Mouse (Mus musculus) liver, embryonic 16.5 days (tissue): ENCODE measurements around the gene Cdan1. TPM values are rescaled to one million over a fixed set of nuclear protein-coding genes. Genes with fewer than 3 reads are reported as not detected.
"Not testable (repeated sequence)": the region's sequence is repeated elsewhere in the genome, so short reads cannot be mapped to it uniquely, and the experiment has no call there.

Source experiments
- ATAC-seq: fragments of 200-750 bp; cut with Nextera tagmentation; 2 replicates; pipeline ENCODE4 v1.8.0; 2017; ENCODE audit warnings: low read depth, mild to moderate bottlenecking, moderate number of reproducible peaks, moderate library complexity
- H3K27ac ChIP-seq: fragments of 300-500 bp; sonication (generic); 2 replicates; pipeline ENCODE4 v1.5.1; 2014; ENCODE audit warnings: mild to moderate bottlenecking, low read length
- H3K27me3 ChIP-seq: fragments of 300-500 bp; sonication (generic); 2 replicates; pipeline ENCODE4 v1.6.1; 2014; ENCODE audit warnings: low read depth, low read length, mixed read lengths; ENCODE audit not compliant: control insufficient read depth, insufficient read depth
- H3K36me3 ChIP-seq: fragments of 300-500 bp; sonication (generic); 2 replicates; pipeline ENCODE4 v1.6.1; 2014; ENCODE audit warnings: mild to moderate bottlenecking; ENCODE audit not compliant: control insufficient read depth, insufficient read depth
- H3K4me1 ChIP-seq: fragments of 300-500 bp; sonication (generic); 2 replicates; pipeline ENCODE4 v1.6.1; 2014; ENCODE audit warnings: low read depth, low read length, mixed read lengths; ENCODE audit not compliant: control insufficient read depth
- H3K4me2 ChIP-seq: fragments of 300-500 bp; sonication (generic); 2 replicates; pipeline ENCODE4 v1.6.1; 2014; ENCODE audit warnings: low read depth, low read length, mixed read lengths
- H3K4me3 ChIP-seq: fragments of 300-500 bp; sonication (generic); 2 replicates; pipeline ENCODE4 v1.5.1; 2014; ENCODE audit warnings: low read depth, mild to moderate bottlenecking, low read length
- H3K9ac ChIP-seq: fragments of 300-500 bp; sonication (generic); 2 replicates; pipeline ENCODE4 v1.6.1; 2014; ENCODE audit warnings: low read depth, low read length
- H3K9me3 ChIP-seq: fragments of 300-500 bp; sonication (generic); replicated peaks from 2 replicates; pipeline ENCODE4 v1.6.1; 2016; ENCODE audit warnings: low read length; ENCODE audit not compliant: control insufficient read depth
- whole genome bisulfite sequencing: fragments of 180-500 bp; shearing (Covaris S2); extraction: QIAGEN DNeasy Blood & Tissue Kit; methylation state at CpG from one replicate; pipeline ENCODE4 v1.1.7; 2014; ENCODE audit not compliant: insufficient replicate concordance; 5-methylcytosine and 5-hydroxymethylcytosine counted together
- polyA plus RNA-seq: library from polyadenylated mRNA; unstranded; fragments of >200 nt; fragmentation: Nextera tagmentation; extraction: Ambion mirVana; gene quantifications from 2 replicates; pipeline ENCODE4 v1.2.1, GENCODE M21; 2015

The Cdan1 gene
- polyA plus RNA-seq, 1 experiment from 2014 or later: 3.4 TPM

GRCm38 (mm10) chr2:120710154-120710553 is 139.8 kb downstream of the Cdan1 start:
- Histone ChIP-seq H3K4me1 (peaks cover 2% of the 10 kb centered on the region), H3K4me3 (no peak overlapping the region), H3K27me3 (no peaks in the 10 kb centered on the region), H3K36me3 (peaks cover 13% of the 10 kb centered on the region), H3K9ac (no peak overlapping the region), H3K27ac (no peak overlapping the region), H3K4me2 (no peak overlapping the region), H3K9me3 (no peaks in the 10 kb centered on the region)
- no peak for ATAC-seq
- 28% methylated on average over 3 of the region's 3 CpGs for WGBS

- H3K4me3 ChIP-seq: no peak overlapping the region
- H3K36me3 ChIP-seq: no peaks in the 10 kb centered on the region; the same call in 1 of the 2 replicates
- no peak for ATAC-seq
- no peak overlapping the region for H3K4me2 ChIP-seq
- no peaks in the 10 kb centered on the region for H3K27me3 ChIP-seq
- H3K4me1 ChIP-seq: peaks cover 2% of the 10 kb centered on the region
- no peak overlapping the region for H3K27ac ChIP-seq
- H3K9ac ChIP-seq: no peak overlapping the region
- no peaks in the 10 kb centered on the region for H3K9me3 ChIP-seq
These were observed 142.9 kb downstream of the Cdan1 start for GRCm38 (mm10) chr2:120707041-120707440.

- Histone ChIP-seq H3K9me3 (no peaks in the 10 kb centered on the region), H3K4me3 (no peak overlapping the region), H3K27me3 (no peaks in the 10 kb centered on the region), H3K4me1 (peaks cover 5% of the 10 kb centered on the region), H3K9ac (no peak overlapping the region), H3K4me2 (no peak overlapping the region), H3K36me3 (no peaks in the 10 kb centered on the region), H3K27ac (no peak overlapping the region)
- ATAC-seq: no peak
- 31% methylated on average over 5 of the region's 5 CpGs for WGBS
These were observed 147.3 kb downstream of the Cdan1 start for GRCm38 (mm10) chr2:120702675-120703074.

GRCm38 (mm10) chr2:120700379-120700885 is 149.5 kb downstream of the Cdan1 start:
- Histone ChIP-seq H3K27ac (no peak overlapping the region), H3K4me3 (no peak overlapping the region), H3K9me3 (no peaks in the 10 kb centered on the region), H3K9ac (no peak overlapping the region), H3K4me1 (peaks cover 9% of the 10 kb centered on the region), H3K36me3 (no peaks in the 10 kb centered on the region), H3K4me2 (no peak overlapping the region), H3K27me3 (no peaks in the 10 kb centered on the region)
- ATAC-seq: no peak
- 28% methylated on average over 3 of the region's 3 CpGs for WGBS

GRCm38 (mm10) chr2:120697767-120698166 is 152.2 kb downstream of the Cdan1 start:
- no peaks in the 10 kb centered on the region for H3K9me3 ChIP-seq
- H3K4me2 ChIP-seq: peak overlapping the region; percentile 19; the same call in 1 of the 2 replicates
- H3K27ac ChIP-seq: peak overlapping the region; percentile 39; the same call in 1 of the 2 replicates
- no peaks in the 10 kb centered on the region for H3K36me3 ChIP-seq
- peaks cover 9% of the 10 kb centered on the region for H3K4me1 ChIP-seq
- ATAC-seq: peak; percentile 93
- H3K9ac ChIP-seq: no peak overlapping the region; the same call in 1 of the 2 replicates
- H3K4me3 ChIP-seq: no peak overlapping the region
- 33% methylated on average over 5 of the region's 5 CpGs for WGBS
- H3K27me3 ChIP-seq: no peaks in the 10 kb centered on the region

GRCm38 (mm10) chr2:120681151-120681550 is 168.8 kb downstream of the Cdan1 start:
- H3K27me3 ChIP-seq, H3K9ac ChIP-seq, H3K4me2 ChIP-seq, H3K4me1 ChIP-seq, H3K4me3 ChIP-seq, ATAC-seq, H3K9me3 ChIP-seq, H3K27ac ChIP-seq, H3K36me3 ChIP-seq: not testable (repeated sequence)
- WGBS: 81% methylated on average over 7 of the region's 7 CpGs

GRCm38 (mm10) chr2:120670253-120670652 is 179.7 kb downstream of the Cdan1 start:
- Histone ChIP-seq H3K4me1 (no peaks in the 10 kb centered on the region), H3K4me2 (no peak overlapping the region), H3K27me3 (no peaks in the 10 kb centered on the region), H3K9ac (no peak overlapping the region), H3K9me3 (no peaks in the 10 kb centered on the region), H3K27ac (no peak overlapping the region), H3K4me3 (no peak overlapping the region), H3K36me3 (no peaks in the 10 kb centered on the region)
- WGBS: 55% methylated on average over 2 of the region's 2 CpGs
- ATAC-seq: no peak

GRCm38 (mm10) chr2:120667446-120667845 is 182.5 kb downstream of the Cdan1 start:
- WGBS: 38% methylated on average over 2 of the region's 2 CpGs
- ATAC-seq: no peak

More at GRCm38 (mm10) chr2:120667446-120667845, 182.5 kb downstream of the Cdan1 start:
- H3K4me2 ChIP-seq: no peak overlapping the region
- no peaks in the 10 kb centered on the region for H3K27me3 ChIP-seq
- H3K36me3 ChIP-seq: no peaks in the 10 kb centered on the region
- H3K4me1 ChIP-seq: no peaks in the 10 kb centered on the region
- H3K9me3 ChIP-seq: no peaks in the 10 kb centered on the region
- H3K9ac ChIP-seq: no peak overlapping the region
- no peak overlapping the region for H3K4me3 ChIP-seq
- H3K27ac ChIP-seq: no peak overlapping the region
